Mouse (Mus musculus): ENCODE results near the gene AC141477.1.

The AC141477.1 gene

GRCm38 (mm10) chr10:76416811-76417210 lies 23.4 kb downstream of the AC141477.1 start:
- DNase-seq (ENCODE audit: extremely low read depth, insufficient read length, low spot score): no peak

GRCm38 (mm10) chr10:76408520-76408919 lies 31.7 kb downstream of the AC141477.1 start:
- no peak for DNase-seq (ENCODE audit: extremely low read depth, insufficient read length, low spot score)

GRCm38 (mm10) chr10:76392596-76392995 lies 47.6 kb downstream of the AC141477.1 start:
- no peak for DNase-seq (ENCODE audit: extremely low read depth, insufficient read length, low spot score)

- DNase-seq (ENCODE audit: extremely low read depth, insufficient read length, low spot score): no peak
These were observed 48.5 kb downstream of the AC141477.1 start for GRCm38 (mm10) chr10:76391786-76392185.

- no peak for DNase-seq (ENCODE audit: extremely low read depth, insufficient read length, low spot score)
These were observed 49.1 kb downstream of the AC141477.1 start for GRCm38 (mm10) chr10:76391166-76391565.
